Mouse (Mus musculus): ENCODE measurements at regions not wholly inside any gene's neighbourhood (a gene's known extent, or its start where the extent isn't known, plus 50 kb on each side); places are given as distances from the start of the nearest gene placed in this dataset.

GRCm38 (mm10) chr8:90743546-90743945, 73.6 kb downstream of the Gm19935 start:
- TF ChIP-seq CTCF (conservative IDR thresholded peaks at IDR 0.05 in 1 of 2, IDR thresholded peaks at IDR 0.05 in 1 of 2; ENCODE audit: low read depth in 2 of 2, low read length in 2 of 2) (no peak), ZNF384 (IDR thresholded peaks at IDR 0.05; ENCODE audit: low read depth, low read length) (no peak), USF2 (conservative IDR thresholded peaks at IDR 0.05; ENCODE audit: low read depth, low read length) (no peak), EP300 (IDR thresholded peaks at IDR 0.05; ENCODE audit: low read length) (no peak), E2F4 (IDR thresholded peaks at IDR 0.05; ENCODE audit: insufficient replicate concordance, low read depth, low read length) (no peak), POLR2A (IDR thresholded peaks at IDR 0.05; ENCODE audit: low read depth, low read length) (no peak), SIN3A (IDR thresholded peaks at IDR 0.05; ENCODE audit: low read length) (no peak), JUN (IDR thresholded peaks at IDR 0.05; ENCODE audit: insufficient read depth, low read depth, low read length) (no peak), ZMIZ1 (IDR thresholded peaks at IDR 0.05; ENCODE audit: low read depth, low read length) (no peak), KAT2A (IDR thresholded peaks at IDR 0.05; ENCODE audit: insufficient replicate concordance, low read length) (no peak), UBTF (IDR thresholded peaks at IDR 0.05; ENCODE audit: low read depth, low read length) (no peak), MXI1 (IDR thresholded peaks at IDR 0.05; ENCODE audit: low read depth, low read length) (no peak)

All from CH12.LX (cell line).